Mouse (Mus musculus) intestine, embryonic 14.5 days (tissue): ENCODE data around the gene Chpt1. TPM values are rescaled to one million over a fixed set of nuclear protein-coding genes. Genes with fewer than 3 reads are reported as not detected.
A peak's percentile ranks its signal among the peaks of the same experiment; 100 is the strongest.

Experiments
- ATAC-seq: fragments of 200-750 bp; cut with Nextera tagmentation; replicated peaks from 2 replicates; pipeline ENCODE4 v1.8.0; 2017; ENCODE audit warnings: low read depth, moderate number of reproducible peaks, moderate TSS enrichment, moderate library complexity; ENCODE audit not compliant: low FRiP score, low TSS enrichment
- DNase-seq: peaks from one replicate; pipeline ENCODE4 v3.0.0-alpha.2; 2018; ENCODE audit warnings: low spot score
- H3K27ac ChIP-seq: fragments of 300-500 bp; sonication (generic); 2 replicates; pipeline ENCODE4 v1.5.1; 2014; ENCODE audit warnings: low read depth, mild to moderate bottlenecking, control low read depth
- H3K27me3 ChIP-seq: fragments of 300-500 bp; sonication (generic); replicated peaks from 2 replicates; pipeline ENCODE4 v1.6.1; 2014; ENCODE audit warnings: low read length, control low read depth; ENCODE audit not compliant: control insufficient read depth, insufficient read depth
- H3K36me3 ChIP-seq: fragments of 300-500 bp; sonication (generic); 2 replicates; pipeline ENCODE4 v1.6.1; 2014; ENCODE audit warnings: low read length, control low read depth; ENCODE audit not compliant: control insufficient read depth, insufficient read depth
- H3K4me1 ChIP-seq: fragments of 300-500 bp; sonication (generic); replicated peaks from 2 replicates; pipeline ENCODE4 v1.6.1; 2014; ENCODE audit warnings: low read length, control low read depth, mixed read lengths; ENCODE audit not compliant: control insufficient read depth, insufficient read depth
- H3K4me2 ChIP-seq: fragments of 300-500 bp; sonication (generic); 2 replicates; pipeline ENCODE4 v1.6.1; 2014; ENCODE audit warnings: low read length
- H3K4me3 ChIP-seq: fragments of 300-500 bp; sonication (generic); 2 replicates; pipeline ENCODE4 v1.5.1; 2014; ENCODE audit warnings: low read depth, low read length, control low read depth, mixed read lengths
- H3K9ac ChIP-seq: fragments of 300-500 bp; sonication (generic); 2 replicates; pipeline ENCODE4 v1.6.1; 2014; ENCODE audit warnings: mild to moderate bottlenecking, low read length
- H3K9me3 ChIP-seq: fragments of 300-500 bp; sonication (generic); 2 replicates; pipeline ENCODE4 v1.6.1; 2016; ENCODE audit warnings: low read length, control low read depth; ENCODE audit not compliant: control insufficient read depth
- WGBS: fragments of 180-500 bp; shearing (Covaris S2); extraction: QIAGEN DNeasy Blood & Tissue Kit; methylation state at CpG from one replicate; pipeline ENCODE4 v1.1.7; 2014; 5-methylcytosine and 5-hydroxymethylcytosine counted together
- polyA plus RNA-seq: library from polyadenylated mRNA; unstranded; fragments of >200 nt; fragmentation: Nextera tagmentation; extraction: Ambion mirVana; gene quantifications from 2 replicates; pipeline ENCODE4 v1.2.1, GENCODE M21; 2014

Gene Chpt1
- polyA plus RNA-seq, 1 experiment from 2014 or later: 37.9 TPM

GRCm38 (mm10) chr10:88501886-88502765, 1.7 kb downstream of the Chpt1 start:
- no peak for ATAC-seq
- 71% methylated on average over 13 of the region's 13 CpGs for WGBS
- peak overlapping the region; percentile 69 for H3K4me2 ChIP-seq
- no peaks in the 10 kb centered on the region for H3K27me3 ChIP-seq
- H3K4me1 ChIP-seq: peaks cover 4% of the 10 kb centered on the region
- H3K36me3 ChIP-seq: no peaks in the 10 kb centered on the region
- H3K4me3 ChIP-seq: peak overlapping the region; percentile 82
- H3K9ac ChIP-seq: no peak overlapping the region; the same call in 1 of the 2 replicates
- H3K27ac ChIP-seq: no peak overlapping the region
- DNase-seq: no peak
- no peaks in the 10 kb centered on the region for H3K9me3 ChIP-seq

- WGBS: 58% methylated on average over 10 of the region's 10 CpGs
- DNase-seq (no peak), ATAC-seq (no peak)
- Histone ChIP-seq H3K4me1 (peaks cover 6% of the 10 kb centered on the region), H3K27ac (no peak overlapping the region), H3K9ac (no peak overlapping the region), H3K36me3 (no peaks in the 10 kb centered on the region), H3K4me3 (no peak overlapping the region), H3K27me3 (no peaks in the 10 kb centered on the region), H3K9me3 (no peaks in the 10 kb centered on the region), H3K4me2 (peak overlapping the region; percentile 69; the same call in 1 of the 2 replicates)
These were observed 2.5 kb downstream of the Chpt1 start for GRCm38 (mm10) chr10:88501370-88501769.

- 70% methylated on average over 5 of the region's 5 CpGs for WGBS
- Histone ChIP-seq H3K9me3 (no peaks in the 10 kb centered on the region), H3K4me3 (no peak overlapping the region), H3K9ac (no peak overlapping the region), H3K27ac (no peak overlapping the region), H3K36me3 (no peaks in the 10 kb centered on the region), H3K4me1 (peaks cover 6% of the 10 kb centered on the region), H3K4me2 (no peak overlapping the region), H3K27me3 (no peaks in the 10 kb centered on the region)
- DNase-seq (no peak), ATAC-seq (no peak)
These were observed 3.9 kb downstream of the Chpt1 start for GRCm38 (mm10) chr10:88499993-88500392.

GRCm38 (mm10) chr10:88496864-88497564, 6.9 kb downstream of the Chpt1 start:
- H3K4me2 ChIP-seq: no peak overlapping the region
- peak; percentile 60 for ATAC-seq
- no peaks in the 10 kb centered on the region for H3K9me3 ChIP-seq
- no peak overlapping the region for H3K27ac ChIP-seq
- no peak for DNase-seq
- H3K27me3 ChIP-seq: no peaks in the 10 kb centered on the region
- WGBS: 48% methylated on average over 11 of the region's 11 CpGs
- no peak overlapping the region for H3K9ac ChIP-seq
- H3K36me3 ChIP-seq: no peaks in the 10 kb centered on the region
- peaks cover 6% of the 10 kb centered on the region for H3K4me1 ChIP-seq
- H3K4me3 ChIP-seq: no peak overlapping the region

GRCm38 (mm10) chr10:88494959-88495587, 8.8 kb downstream of the Chpt1 start:
- 0 out of 2 replicates have a peak, but pooled peaks cover 3% of the 10 kb centered on the region for H3K4me1 ChIP-seq
- H3K9ac ChIP-seq: no peak overlapping the region
- H3K27ac ChIP-seq: no peak overlapping the region
- no peaks in the 10 kb centered on the region for H3K27me3 ChIP-seq
- H3K4me3 ChIP-seq: no peak overlapping the region
- H3K9me3 ChIP-seq: no peaks in the 10 kb centered on the region
- no peak overlapping the region for H3K4me2 ChIP-seq
- ATAC-seq (no peak), DNase-seq (no peak)
- H3K36me3 ChIP-seq: no peaks in the 10 kb centered on the region
- WGBS: 76% methylated on average over 4 of the region's 4 CpGs

- Histone ChIP-seq H3K4me2 (no peak overlapping the region), H3K9me3 (no peaks in the 10 kb centered on the region), H3K36me3 (no peaks in the 10 kb centered on the region), H3K27me3 (no peaks in the 10 kb centered on the region), H3K4me3 (no peak overlapping the region), H3K9ac (no peak overlapping the region), H3K27ac (no peak overlapping the region), H3K4me1 (0 out of 2 replicates have a peak, but pooled peaks cover 3% of the 10 kb centered on the region)
- DNase-seq: no peak
- 88% methylated on average over 8 of the region's 8 CpGs for WGBS
- no peak for ATAC-seq
These were observed 11.2 kb downstream of the Chpt1 start for GRCm38 (mm10) chr10:88492658-88493057.

- no peak overlapping the region for H3K27ac ChIP-seq
- H3K4me2 ChIP-seq: no peak overlapping the region
- no peak overlapping the region for H3K4me3 ChIP-seq
- no peaks in the 10 kb centered on the region for H3K4me1 ChIP-seq
- ATAC-seq (no peak), DNase-seq (no peak)
- no peaks in the 10 kb centered on the region for H3K9me3 ChIP-seq
- 59% methylated on average over 7 of the region's 7 CpGs for WGBS
- H3K9ac ChIP-seq: no peak overlapping the region
- H3K36me3 ChIP-seq: no peaks in the 10 kb centered on the region; the same call in 1 of the 2 replicates
- no peaks in the 10 kb centered on the region for H3K27me3 ChIP-seq
These were observed 12.2 kb downstream of the Chpt1 start for GRCm38 (mm10) chr10:88491632-88492031.

GRCm38 (mm10) chr10:88488629-88489028, 15.2 kb downstream of the Chpt1 start:
- H3K4me1 ChIP-seq: no peaks in the 10 kb centered on the region
- DNase-seq (no peak), ATAC-seq (no peak)
- no peak overlapping the region for H3K9ac ChIP-seq
- 94% methylated on average over 5 of the region's 5 CpGs for WGBS
- no peaks in the 10 kb centered on the region for H3K9me3 ChIP-seq
- H3K4me3 ChIP-seq: no peak overlapping the region
- H3K4me2 ChIP-seq: no peak overlapping the region
- peaks cover 6% of the 10 kb centered on the region; the same call in 1 of the 2 replicates for H3K36me3 ChIP-seq
- H3K27me3 ChIP-seq: no peaks in the 10 kb centered on the region
- H3K27ac ChIP-seq: no peak overlapping the region
